Mouse (Mus musculus): ENCODE data around the gene Slc39a11. TPM values are rescaled to one million over a fixed set of nuclear protein-coding genes. Genes with fewer than 3 reads are reported as not detected.

The Slc39a11 gene
- polyA plus RNA-seq, 1 experiment from 2014 or later: 40.1 TPM

- Histone ChIP-seq H3K36me3 (ENCODE audit: control insufficient read depth, insufficient read depth, low read length) (no peaks in the 10 kb centered on the region), H3K9me3 (ENCODE audit: control insufficient read depth, low read length) (no peaks in the 10 kb centered on the region), H3K4me2 (ENCODE audit: low read length) (no peak overlapping the region), H3K9ac (ENCODE audit: low read depth, low read length) (peak overlapping the region; percentile 43), H3K4me3 (ENCODE audit: low read length) (no peak overlapping the region), H3K4me1 (ENCODE audit: control insufficient read depth, insufficient read depth, low read depth, low read length) (peaks cover 13% of the 10 kb centered on the region), H3K27ac (ENCODE audit: low read depth, low read length) (peak overlapping the region; percentile 68), H3K27me3 (replicated peaks; ENCODE audit: control insufficient read depth, insufficient read depth, low read length) (no peaks in the 10 kb centered on the region)
- WGBS: 45% methylated on average over 12 of the region's 12 CpGs
- ATAC-seq: peak; percentile 80
These were observed 182.5 kb downstream of the Slc39a11 start for GRCm38 (mm10) chr11:113467313-113467811.

DNA sequence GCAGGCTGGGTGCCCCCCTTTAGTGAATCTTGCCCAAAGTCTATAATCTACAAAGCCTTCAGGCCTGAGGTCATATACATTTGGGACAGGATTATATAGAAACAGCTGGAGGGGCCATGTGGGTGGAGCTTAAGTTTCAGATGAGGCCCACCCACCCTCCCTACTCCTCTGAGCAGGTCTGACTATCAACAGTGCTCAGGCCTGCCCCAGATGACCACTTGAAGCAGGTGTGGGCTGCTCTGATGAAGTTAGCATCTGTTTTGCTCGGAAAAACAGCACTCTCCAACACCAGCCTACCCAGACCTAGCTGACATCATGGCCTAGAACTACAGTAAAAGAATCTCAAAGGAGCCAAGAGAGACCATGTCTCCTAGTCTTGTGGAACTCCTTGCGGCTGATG is 189.8 kb downstream of the Slc39a11 start:
- Histone ChIP-seq H3K27me3 (replicated peaks; ENCODE audit: control insufficient read depth, insufficient read depth, low read length) (no peaks in the 10 kb centered on the region), H3K4me1 (ENCODE audit: control insufficient read depth, insufficient read depth, low read depth, low read length) (no peaks in the 10 kb centered on the region; the same call in 1 of the 2 replicates), H3K4me3 (ENCODE audit: low read length) (no peak overlapping the region), H3K36me3 (ENCODE audit: control insufficient read depth, insufficient read depth, low read length) (no peaks in the 10 kb centered on the region), H3K4me2 (ENCODE audit: low read length) (no peak overlapping the region), H3K9ac (ENCODE audit: low read depth, low read length) (no peak overlapping the region), H3K27ac (ENCODE audit: low read depth, low read length) (no peak overlapping the region), H3K9me3 (ENCODE audit: control insufficient read depth, low read length) (no peaks in the 10 kb centered on the region)
- WGBS: 88% methylated on average over 2 of the region's 2 CpGs
- no peak for ATAC-seq

GRCm38 (mm10) chr11:113458582-113459210 is 191.2 kb downstream of the Slc39a11 start:
- Histone ChIP-seq H3K9me3 (ENCODE audit: control insufficient read depth, low read length) (no peaks in the 10 kb centered on the region), H3K4me2 (ENCODE audit: low read length) (no peak overlapping the region), H3K27me3 (replicated peaks; ENCODE audit: control insufficient read depth, insufficient read depth, low read length) (no peaks in the 10 kb centered on the region), H3K36me3 (ENCODE audit: control insufficient read depth, insufficient read depth, low read length) (no peaks in the 10 kb centered on the region), H3K4me1 (ENCODE audit: control insufficient read depth, insufficient read depth, low read depth, low read length) (no peaks in the 10 kb centered on the region; the same call in 1 of the 2 replicates), H3K4me3 (ENCODE audit: low read length) (no peak overlapping the region), H3K27ac (ENCODE audit: low read depth, low read length) (no peak overlapping the region), H3K9ac (ENCODE audit: low read depth, low read length) (peak overlapping the region; percentile 1; the same call in 1 of the 2 replicates)
- WGBS: 65% methylated on average over 15 of the region's 15 CpGs
- no peak for ATAC-seq

- Histone ChIP-seq H3K9ac (ENCODE audit: low read depth, low read length) (no peak overlapping the region), H3K4me1 (ENCODE audit: control insufficient read depth, insufficient read depth, low read depth, low read length) (peaks cover 14% of the 10 kb centered on the region), H3K4me2 (ENCODE audit: low read length) (no peak overlapping the region), H3K27ac (ENCODE audit: low read depth, low read length) (peak overlapping the region; percentile 9; the same call in 1 of the 2 replicates), H3K27me3 (replicated peaks; ENCODE audit: control insufficient read depth, insufficient read depth, low read length) (no peaks in the 10 kb centered on the region), H3K9me3 (ENCODE audit: control insufficient read depth, low read length) (no peaks in the 10 kb centered on the region), H3K36me3 (ENCODE audit: control insufficient read depth, insufficient read depth, low read length) (no peaks in the 10 kb centered on the region), H3K4me3 (ENCODE audit: low read length) (no peak overlapping the region)
- ATAC-seq: peak; percentile 68
- WGBS: 36% methylated on average over 16 of the region's 16 CpGs
These were observed 196.9 kb downstream of the Slc39a11 start for GRCm38 (mm10) chr11:113452861-113453568.

DNA sequence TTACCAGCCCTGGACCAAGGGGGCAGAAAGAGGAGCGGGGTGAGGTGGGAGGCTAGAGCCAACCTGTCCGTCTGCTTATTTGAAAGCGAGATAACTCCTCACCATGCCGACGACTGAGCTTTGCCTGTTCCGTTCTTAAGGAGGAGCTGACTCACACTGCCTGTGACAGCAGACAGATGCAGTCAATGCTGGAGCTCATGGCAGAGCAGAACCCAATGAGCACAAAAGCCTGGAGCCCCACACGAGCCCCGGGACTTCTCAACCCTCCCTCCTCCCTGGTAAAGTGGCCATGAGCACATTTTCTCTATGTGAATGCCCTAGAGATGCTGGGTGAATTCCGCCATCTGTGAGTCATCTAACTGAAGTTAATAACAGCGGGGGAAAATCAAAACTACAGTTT is 198.6 kb downstream of the Slc39a11 start:
- no peak overlapping the region for H3K27ac ChIP-seq (ENCODE audit: low read depth, low read length)
- peaks cover 14% of the 10 kb centered on the region for H3K4me1 ChIP-seq (ENCODE audit: control insufficient read depth, insufficient read depth, low read depth, low read length)
- no peaks in the 10 kb centered on the region for H3K27me3 ChIP-seq (replicated peaks; ENCODE audit: control insufficient read depth, insufficient read depth, low read length)
- H3K4me2 ChIP-seq (ENCODE audit: low read length): no peak overlapping the region
- H3K36me3 ChIP-seq (ENCODE audit: control insufficient read depth, insufficient read depth, low read length): no peaks in the 10 kb centered on the region
- 56% methylated on average over 10 of the region's 10 CpGs for WGBS
- no peak for ATAC-seq
- H3K4me3 ChIP-seq (ENCODE audit: low read length): no peak overlapping the region
- H3K9me3 ChIP-seq (ENCODE audit: control insufficient read depth, low read length): no peaks in the 10 kb centered on the region
- no peak overlapping the region for H3K9ac ChIP-seq (ENCODE audit: low read depth, low read length)

DNA sequence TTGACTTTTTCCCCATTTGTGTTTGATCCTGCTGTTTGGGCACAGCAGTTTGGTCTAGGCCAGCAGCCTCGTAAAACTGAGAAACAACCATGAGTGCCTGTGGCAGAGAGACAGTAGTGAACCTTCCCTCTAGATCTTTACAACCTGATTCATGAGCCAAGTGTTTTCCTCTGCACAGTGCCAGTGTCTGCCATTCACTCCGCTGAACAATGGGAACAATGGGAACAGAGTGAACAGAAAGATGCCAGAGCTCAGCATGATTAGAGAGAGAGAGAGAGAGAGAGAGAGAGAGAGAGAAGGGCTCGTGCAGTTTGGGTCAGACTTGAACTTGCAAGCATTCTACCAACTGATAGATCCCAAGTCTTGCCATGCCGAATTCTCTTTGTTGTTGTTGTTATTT is 199.2 kb downstream of the Slc39a11 start:
- Histone ChIP-seq H3K4me1 (ENCODE audit: control insufficient read depth, insufficient read depth, low read depth, low read length) (peaks cover 14% of the 10 kb centered on the region), H3K36me3 (ENCODE audit: control insufficient read depth, insufficient read depth, low read length) (no peaks in the 10 kb centered on the region), H3K4me3 (ENCODE audit: low read length) (no peak overlapping the region), H3K9ac (ENCODE audit: low read depth, low read length) (no peak overlapping the region), H3K27me3 (replicated peaks; ENCODE audit: control insufficient read depth, insufficient read depth, low read length) (no peaks in the 10 kb centered on the region), H3K27ac (ENCODE audit: low read depth, low read length) (no peak overlapping the region), H3K9me3 (ENCODE audit: control insufficient read depth, low read length) (no peaks in the 10 kb centered on the region), H3K4me2 (ENCODE audit: low read length) (no peak overlapping the region)
- 39% methylated on average over 4 of the region's 4 CpGs for WGBS
- no peak for ATAC-seq

- H3K27ac ChIP-seq (ENCODE audit: low read depth, low read length): no peak overlapping the region
- no peaks in the 10 kb centered on the region for H3K9me3 ChIP-seq (ENCODE audit: control insufficient read depth, low read length)
- no peaks in the 10 kb centered on the region for H3K36me3 ChIP-seq (ENCODE audit: control insufficient read depth, insufficient read depth, low read length)
- no peak overlapping the region for H3K4me3 ChIP-seq (ENCODE audit: low read length)
- H3K4me2 ChIP-seq (ENCODE audit: low read length): no peak overlapping the region
- WGBS: 83% methylated on average over 6 of the region's 6 CpGs
- peaks cover 14% of the 10 kb centered on the region for H3K4me1 ChIP-seq (ENCODE audit: control insufficient read depth, insufficient read depth, low read depth, low read length)
- ATAC-seq: no peak
- no peaks in the 10 kb centered on the region for H3K27me3 ChIP-seq (replicated peaks; ENCODE audit: control insufficient read depth, insufficient read depth, low read length)
- H3K9ac ChIP-seq (ENCODE audit: low read depth, low read length): no peak overlapping the region
These were observed 199.9 kb downstream of the Slc39a11 start for GRCm38 (mm10) chr11:113450028-113450427.

DNA sequence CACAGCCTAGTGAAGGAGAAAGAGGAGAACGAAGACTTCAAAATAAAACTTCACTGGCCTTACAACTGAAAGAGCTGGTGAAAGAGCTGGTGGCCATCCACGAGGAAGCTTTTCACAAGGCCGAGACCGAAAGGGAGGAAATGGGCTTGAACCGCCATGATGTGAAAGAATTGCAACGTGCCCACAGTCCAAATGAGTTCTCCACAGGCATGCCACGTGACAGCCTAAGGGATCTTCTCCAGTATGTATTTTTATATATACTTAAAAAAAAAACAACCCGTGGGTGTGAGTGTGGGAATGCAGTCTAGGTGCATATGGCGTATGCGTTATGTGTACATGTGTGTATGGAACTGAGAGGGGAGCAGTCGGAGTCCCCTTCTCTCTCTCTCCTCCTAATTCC is 207.8 kb downstream of the Slc39a11 start:
- Histone ChIP-seq H3K9ac (ENCODE audit: low read depth, low read length) (no peak overlapping the region), H3K27me3 (replicated peaks; ENCODE audit: control insufficient read depth, insufficient read depth, low read length) (no peaks in the 10 kb centered on the region), H3K4me2 (ENCODE audit: low read length) (no peak overlapping the region), H3K4me3 (ENCODE audit: low read length) (no peak overlapping the region), H3K27ac (ENCODE audit: low read depth, low read length) (no peak overlapping the region), H3K4me1 (ENCODE audit: control insufficient read depth, insufficient read depth, low read depth, low read length) (peaks cover 13% of the 10 kb centered on the region), H3K9me3 (ENCODE audit: control insufficient read depth, low read length) (peaks cover 7% of the 10 kb centered on the region), H3K36me3 (ENCODE audit: control insufficient read depth, insufficient read depth, low read length) (no peaks in the 10 kb centered on the region)
- WGBS: 95% methylated on average over 11 of the region's 11 CpGs
- ATAC-seq: no peak

DNA sequence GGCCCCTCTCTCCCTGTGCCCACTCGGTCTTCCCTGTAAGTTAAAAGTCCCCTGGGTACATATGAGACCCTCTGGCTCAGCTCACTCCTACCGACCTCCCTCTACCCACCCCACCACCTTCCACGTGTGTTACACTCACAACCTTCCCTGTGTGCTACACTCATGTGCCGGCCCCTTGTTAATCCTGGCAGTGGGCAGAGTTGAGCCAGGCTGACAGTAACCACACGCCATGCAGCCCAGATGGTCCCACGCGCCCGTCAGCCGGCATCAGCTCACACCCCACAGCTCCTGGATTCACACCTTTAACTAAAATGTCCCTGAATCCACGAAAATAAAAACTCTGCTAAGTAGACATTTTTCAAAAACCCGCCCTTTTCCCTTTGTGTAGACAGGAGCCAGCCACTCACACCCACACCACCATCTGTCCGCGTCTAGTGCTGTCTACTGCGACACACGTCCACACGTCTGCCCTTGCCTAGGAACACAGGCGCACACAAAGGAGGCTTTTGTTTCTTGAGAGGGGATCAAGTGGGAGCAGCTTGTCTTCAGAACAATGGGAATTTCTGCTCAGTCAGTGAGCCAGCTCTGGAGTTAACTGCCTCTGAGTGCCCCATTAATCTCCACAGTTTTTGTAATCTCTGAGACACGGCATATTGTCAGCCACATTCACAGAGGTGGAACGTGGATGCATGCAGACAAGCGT is 210.4 kb downstream of the Slc39a11 start:
- Histone ChIP-seq H3K36me3 (ENCODE audit: control insufficient read depth, insufficient read depth, low read length) (no peaks in the 10 kb centered on the region), H3K9ac (ENCODE audit: low read depth, low read length) (peak overlapping the region; percentile 39; the same call in 1 of the 2 replicates), H3K4me1 (ENCODE audit: control insufficient read depth, insufficient read depth, low read depth, low read length) (peaks cover 13% of the 10 kb centered on the region), H3K9me3 (ENCODE audit: control insufficient read depth, low read length) (peaks cover 7% of the 10 kb centered on the region), H3K4me3 (ENCODE audit: low read length) (no peak overlapping the region), H3K27ac (ENCODE audit: low read depth, low read length) (peak overlapping the region; percentile 62), H3K27me3 (replicated peaks; ENCODE audit: control insufficient read depth, insufficient read depth, low read length) (no peaks in the 10 kb centered on the region), H3K4me2 (ENCODE audit: low read length) (no peak overlapping the region)
- 18% methylated on average over 20 of the region's 20 CpGs for WGBS
- peak; percentile 83 for ATAC-seq

Measured in hindbrain, embryonic 16.5 days (tissue).